Mouse (Mus musculus) limb, embryonic 10.5 days (tissue): ENCODE measurements around the gene Scn2a. TPM values are rescaled to one million over a fixed set of nuclear protein-coding genes. Genes with fewer than 3 reads are reported as not detected.
"Not testable (repeated sequence)": the region's sequence is repeated elsewhere in the genome, so short reads cannot be mapped to it uniquely, and the experiment has no call there.

Experiments used
- DNase-seq: peaks from one replicate; pipeline ENCODE4 v3.0.0-alpha.2; 2017; ENCODE audit warnings: low spot score
- H3K27ac ChIP-seq: fragments of 300-500 bp; sonication (generic); 2 replicates; pipeline ENCODE4 v1.5.1; 2016; ENCODE audit warnings: mild to moderate bottlenecking
- H3K27me3 ChIP-seq: fragments of 300-500 bp; sonication (generic); 2 replicates; pipeline ENCODE4 v1.6.1; 2016; ENCODE audit warnings: low read depth, mild to moderate bottlenecking; ENCODE audit not compliant: poor library complexity, severe bottlenecking
- H3K36me3 ChIP-seq: fragments of 300-500 bp; sonication (generic); 2 replicates; pipeline ENCODE4 v1.6.1; 2016; ENCODE audit warnings: mild to moderate bottlenecking, moderate library complexity
- H3K4me1 ChIP-seq: fragments of 300-500 bp; sonication (generic); 2 replicates; pipeline ENCODE4 v1.6.1; 2016
- H3K4me3 ChIP-seq: fragments of 300-500 bp; sonication (generic); 2 replicates; pipeline ENCODE4 v1.5.1; 2016; ENCODE audit warnings: mild to moderate bottlenecking, moderate library complexity
- H3K9me3 ChIP-seq: fragments of 300-500 bp; sonication (generic); replicated peaks from 2 replicates; pipeline ENCODE4 v1.6.1; 2016; ENCODE audit warnings: mild to moderate bottlenecking
- WGBS: fragments of 180-500 bp; shearing (Covaris S2); methylation state at CpG from one replicate; pipeline ENCODE4 v1.1.7; 2016; 5-methylcytosine and 5-hydroxymethylcytosine counted together
- polyA plus RNA-seq: library from polyadenylated mRNA; unstranded; fragments of >200 nt; fragmentation: Nextera tagmentation; extraction: Ambion mirVana; gene quantifications from 2 replicates; pipeline ENCODE4 v1.2.1, GENCODE M21; 2016

The Scn2a gene
- polyA plus RNA-seq, 1 experiment from 2014 or later: 2.3 TPM

- 86% methylated on average over 5 of the region's 5 CpGs for WGBS
- no peaks in the 10 kb centered on the region for H3K4me1 ChIP-seq
- no peaks in the 10 kb centered on the region for H3K27me3 ChIP-seq
- H3K27ac ChIP-seq: no peak overlapping the region
- H3K9me3 ChIP-seq: no peaks in the 10 kb centered on the region
- no peaks in the 10 kb centered on the region for H3K36me3 ChIP-seq
- H3K4me3 ChIP-seq: no peak overlapping the region
- DNase-seq: no peak
Observed at GRCm38 (mm10) chr2:65745400-65745799, 124.8 kb downstream of the Scn2a start.

DNA sequence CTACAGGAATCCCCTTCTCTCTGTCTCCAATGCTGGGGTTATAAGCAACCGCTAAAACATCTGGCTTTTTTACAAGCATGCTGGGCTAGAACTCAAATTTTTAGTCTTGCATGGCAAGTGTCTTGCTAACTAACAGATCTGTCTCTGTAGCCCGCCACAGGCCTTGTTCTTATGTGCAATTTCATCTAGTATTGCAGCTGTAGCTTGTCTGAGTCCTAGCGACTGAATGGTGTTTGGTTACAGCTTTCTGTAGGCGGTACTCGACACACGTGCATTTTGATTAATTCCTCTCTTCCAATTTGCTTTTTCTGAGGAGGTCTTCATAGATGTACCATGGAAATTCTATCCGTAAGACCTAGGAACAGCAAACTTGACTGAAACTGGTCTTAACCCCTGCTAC lies 161.9 kb downstream of the Scn2a start:
- Histone ChIP-seq H3K27ac (no peak overlapping the region), H3K27me3 (no peaks in the 10 kb centered on the region), H3K4me1 (0 out of 2 replicates have a peak, but pooled peaks cover 3% of the 10 kb centered on the region), H3K4me3 (no peak overlapping the region), H3K9me3 (no peaks in the 10 kb centered on the region), H3K36me3 (no peaks in the 10 kb centered on the region)
- 67% methylated on average over 7 of the region's 7 CpGs for WGBS
- no peak for DNase-seq

DNA sequence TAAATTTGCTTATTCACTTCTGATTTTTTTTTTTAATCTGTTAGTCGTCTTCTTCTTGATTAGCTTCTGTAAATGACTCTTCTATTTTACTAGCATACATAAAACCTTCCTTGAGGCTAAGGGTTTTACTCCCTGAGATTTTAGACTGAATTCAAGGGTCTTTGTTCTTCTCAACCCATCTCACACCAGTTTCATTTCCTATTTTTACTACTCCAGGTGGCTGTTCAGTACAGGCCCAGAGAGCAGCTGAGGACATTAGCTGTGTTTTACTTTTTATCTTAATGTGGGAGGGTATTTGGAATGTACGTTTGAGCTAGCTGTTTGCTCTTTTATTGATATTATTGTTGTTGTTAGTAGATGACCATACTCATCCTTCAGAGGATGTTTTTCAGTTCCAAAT lies 162.8 kb downstream of the Scn2a start:
- WGBS: 80% methylated on average over 2 of the region's 2 CpGs
- DNase-seq: no peak
- H3K27ac ChIP-seq: no peak overlapping the region

GRCm38 (mm10) chr2:65792516-65792915 lies 171.9 kb downstream of the Scn2a start:
- peaks cover 20% of the 10 kb centered on the region for H3K9me3 ChIP-seq
- no peak for DNase-seq
- peaks cover 4% of the 10 kb centered on the region; the same call in 1 of the 2 replicates for H3K4me1 ChIP-seq
- H3K27me3 ChIP-seq: no peaks in the 10 kb centered on the region
- 34% methylated on average over 3 of the region's 3 CpGs for WGBS
- 0 out of 2 replicates have a peak, but pooled peaks cover 7% of the 10 kb centered on the region for H3K36me3 ChIP-seq
- no peak overlapping the region for H3K27ac ChIP-seq
- H3K4me3 ChIP-seq: no peak overlapping the region

More for the DNA sequence above, 162.8 kb downstream of the Scn2a start:
- Histone ChIP-seq H3K27me3 (no peaks in the 10 kb centered on the region), H3K4me3 (no peak overlapping the region), H3K9me3 (no peaks in the 10 kb centered on the region), H3K4me1 (0 out of 2 replicates have a peak, but pooled peaks cover 3% of the 10 kb centered on the region), H3K36me3 (no peaks in the 10 kb centered on the region)

GRCm38 (mm10) chr2:65793593-65793992 lies 173.0 kb downstream of the Scn2a start:
- no peak overlapping the region; the same call in 1 of the 2 replicates for H3K27ac ChIP-seq
- 91% methylated on average over 2 of the region's 2 CpGs for WGBS
- no peak for DNase-seq
- peaks cover 20% of the 10 kb centered on the region for H3K9me3 ChIP-seq
- H3K36me3 ChIP-seq: 0 out of 2 replicates have a peak, but pooled peaks cover 7% of the 10 kb centered on the region
- H3K27me3 ChIP-seq: no peaks in the 10 kb centered on the region
- peaks cover 4% of the 10 kb centered on the region; the same call in 1 of the 2 replicates for H3K4me1 ChIP-seq
- H3K4me3 ChIP-seq: no peak overlapping the region

- Histone ChIP-seq H3K4me3 (no peak overlapping the region), H3K27ac (no peak overlapping the region), H3K4me1 (no peaks in the 10 kb centered on the region), H3K36me3 (0 out of 2 replicates have a peak, but pooled peaks cover 4% of the 10 kb centered on the region), H3K27me3 (no peaks in the 10 kb centered on the region), H3K9me3 (peaks cover 8% of the 10 kb centered on the region)
- 89% methylated on average over 1 of the region's 1 CpGs for WGBS
- no peak for DNase-seq
Observed at GRCm38 (mm10) chr2:65801054-65801709, 180.6 kb downstream of the Scn2a start.

DNA sequence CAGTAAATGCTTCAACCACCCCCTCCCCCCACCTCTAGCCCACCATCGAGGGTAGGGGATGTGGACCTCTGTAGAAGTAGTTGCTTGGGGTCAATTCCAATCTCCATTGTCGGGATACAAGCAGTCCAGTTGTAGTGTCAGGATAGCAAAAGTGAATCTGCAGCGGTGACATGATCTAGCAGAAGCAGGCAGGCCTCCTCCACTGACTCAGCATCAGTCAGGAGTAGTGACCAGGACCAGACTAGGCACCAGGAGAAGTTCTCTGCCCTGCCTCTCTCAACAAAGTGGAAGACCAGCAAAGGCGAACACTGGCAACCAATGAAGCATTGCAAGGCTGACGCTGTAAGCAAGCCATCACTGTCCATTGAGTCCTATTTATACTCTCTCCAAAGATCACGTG lies 186.0 kb downstream of the Scn2a start:
- Histone ChIP-seq H3K36me3 (no peaks in the 10 kb centered on the region), H3K27me3 (no peaks in the 10 kb centered on the region), H3K4me3 (no peak overlapping the region), H3K9me3 (no peaks in the 10 kb centered on the region), H3K4me1 (no peaks in the 10 kb centered on the region), H3K27ac (no peak overlapping the region)
- 88% methylated on average over 6 of the region's 6 CpGs for WGBS
- no peak for DNase-seq

DNA sequence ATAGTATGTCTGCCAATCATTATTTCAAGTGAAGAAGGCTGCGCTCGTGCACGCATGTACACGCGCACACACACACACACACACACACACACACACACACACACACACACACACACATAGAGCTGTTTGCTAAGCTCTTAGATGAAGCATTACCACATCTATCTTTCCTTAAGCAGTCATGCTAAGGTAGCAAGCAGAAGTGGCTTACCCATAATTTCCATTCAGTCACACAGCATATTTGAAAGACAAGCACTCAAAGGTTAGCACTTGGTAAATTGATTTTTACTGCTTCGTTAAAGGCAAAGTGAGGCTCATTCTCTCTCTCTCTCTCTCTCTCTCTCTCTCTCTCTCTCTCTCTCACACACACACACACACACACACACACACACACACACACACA lies 190.6 kb downstream of the Scn2a start:
- 86% methylated on average over 6 of the region's 6 CpGs for WGBS
- not testable (repeated sequence) for DNase-seq, H3K27me3 ChIP-seq, H3K9me3 ChIP-seq, H3K4me3 ChIP-seq, H3K36me3 ChIP-seq, H3K27ac ChIP-seq, H3K4me1 ChIP-seq

Other genes starting within 250 kb of the Scn2a start
- 0.95 and 1.6 TPM in 2 replicates for gene Scn3a, start 53.1 kb upstream of the Scn2a start, polyA plus RNA-seq
- gene Csrnp3, start 225.0 kb downstream of the Scn2a start, polyA plus RNA-seq: 6.9 and 12.4 TPM in 2 replicates